Mouse (Mus musculus) spleen, postnatal 10 days (tissue): ENCODE data around the gene Cnpy2.

Experiments
- DNase-seq, 2 experiments: peaks; one replicate each; pipeline ENCODE4 v3.0.0; 2021 to 2022; ENCODE audit warnings: low spot score in 2 of 2

Cnpy2 gene

DNA sequence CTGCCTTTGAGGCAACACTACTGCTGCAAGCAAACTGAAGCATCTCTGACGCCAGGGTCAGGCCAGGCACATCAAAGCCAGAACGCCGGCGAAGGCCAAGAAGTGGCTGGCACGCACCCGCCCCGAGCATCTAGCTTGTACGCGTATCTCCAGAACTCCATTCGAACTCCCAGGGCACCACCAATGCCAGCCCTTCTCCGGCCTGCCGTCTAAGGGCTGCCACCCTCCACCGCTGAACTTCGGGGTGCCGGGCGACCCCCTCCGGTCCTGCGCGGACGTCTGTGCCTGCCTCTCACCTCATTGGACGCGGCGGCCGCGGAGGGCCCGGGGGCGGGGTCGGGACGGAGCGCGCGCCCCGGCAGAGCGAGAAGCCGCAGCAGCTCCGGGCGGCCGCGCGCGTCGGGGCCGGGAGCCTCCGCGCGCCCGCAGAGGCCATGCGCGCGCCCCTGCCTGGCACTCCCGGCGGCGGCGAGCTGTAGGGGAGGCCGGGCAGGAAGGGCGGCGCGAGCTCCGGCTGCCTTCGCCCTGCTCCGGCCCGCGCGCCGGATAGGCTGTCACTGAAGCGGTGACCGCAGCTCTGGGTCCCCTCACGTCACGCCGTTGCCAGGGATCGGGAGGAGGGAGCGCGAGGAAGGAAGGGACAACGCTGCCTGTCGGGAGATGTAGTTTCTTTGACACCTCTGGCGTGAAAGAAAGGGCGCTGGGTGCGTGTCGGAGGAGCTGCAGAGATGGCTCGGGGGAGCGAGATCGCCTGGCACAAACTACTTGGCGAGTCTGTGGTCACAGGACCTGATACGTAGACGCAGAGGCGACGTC is 46.4 kb downstream of the Cnpy2 start, which contains the start of gene Coq10a:
TSS of gene Coq10a (minus strand) at position 596 of the 816 bp plus-strand sequence.
- peak; percentile 86 to 89 for DNase-seq

DNA sequence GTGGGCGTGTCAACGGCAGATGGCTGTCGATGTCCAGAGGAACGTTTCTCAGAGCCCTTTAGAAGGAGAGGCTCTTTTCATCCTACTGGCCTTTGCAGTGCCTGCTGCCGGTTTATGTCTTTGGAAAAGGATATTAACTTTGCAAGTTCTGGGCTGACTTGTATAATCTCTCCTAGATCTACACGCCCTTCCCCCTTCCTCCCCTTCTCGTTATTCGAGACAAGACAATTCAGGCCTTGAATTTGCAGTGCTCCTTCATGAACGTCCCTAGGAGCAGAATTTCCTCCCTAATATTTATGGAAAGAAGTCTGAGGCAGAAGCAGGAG is 46.9 kb downstream of the Cnpy2 start:
- no peak for DNase-seq

DNA sequence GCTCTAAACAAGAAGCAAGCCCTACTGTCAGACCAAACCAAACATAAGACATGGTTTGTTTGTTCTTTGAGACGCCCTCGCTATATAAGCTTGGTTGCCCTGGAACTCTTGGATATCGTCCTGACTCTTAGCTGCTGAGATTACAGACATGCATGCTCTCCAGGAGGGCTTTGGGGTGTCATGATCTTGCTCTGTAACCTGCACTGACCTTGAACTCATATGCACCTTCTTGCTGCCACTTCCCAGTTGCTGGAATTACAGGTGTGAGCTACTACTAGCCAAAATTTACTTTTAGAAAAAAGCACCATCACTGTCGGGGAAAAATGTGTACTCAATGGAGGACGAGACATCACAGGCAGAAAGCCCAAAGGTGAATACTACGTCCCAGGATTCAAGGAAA is 47.3 kb downstream of the Cnpy2 start:
- no peak for DNase-seq

- no peak for DNase-seq
Observed at GRCm38 (mm10) chr10:128370021-128370420, 47.8 kb downstream of the Cnpy2 start.

- no peak for DNase-seq
Observed at GRCm38 (mm10) chr10:128370601-128371000, 48.3 kb downstream of the Cnpy2 start.

DNA sequence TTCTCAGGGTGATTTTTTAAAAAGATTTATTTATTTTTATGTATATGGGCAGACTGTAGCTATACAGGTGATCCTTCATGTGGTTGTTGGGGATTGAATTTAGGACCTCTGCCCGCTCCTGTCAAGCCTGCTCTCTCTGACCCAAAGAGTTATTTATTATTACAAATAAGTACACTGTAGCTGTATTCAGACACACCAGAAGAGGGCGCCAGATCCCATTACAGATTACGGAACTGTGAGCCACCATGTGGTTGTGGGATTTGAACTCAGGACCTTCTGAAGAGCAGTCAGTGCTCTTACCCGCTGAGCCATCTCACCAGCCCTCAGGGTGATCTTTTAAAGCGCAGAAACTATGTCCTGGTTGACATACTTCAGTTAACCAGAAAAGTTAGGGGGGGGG is 49.9 kb downstream of the Cnpy2 start:
- no peak for DNase-seq

DNA sequence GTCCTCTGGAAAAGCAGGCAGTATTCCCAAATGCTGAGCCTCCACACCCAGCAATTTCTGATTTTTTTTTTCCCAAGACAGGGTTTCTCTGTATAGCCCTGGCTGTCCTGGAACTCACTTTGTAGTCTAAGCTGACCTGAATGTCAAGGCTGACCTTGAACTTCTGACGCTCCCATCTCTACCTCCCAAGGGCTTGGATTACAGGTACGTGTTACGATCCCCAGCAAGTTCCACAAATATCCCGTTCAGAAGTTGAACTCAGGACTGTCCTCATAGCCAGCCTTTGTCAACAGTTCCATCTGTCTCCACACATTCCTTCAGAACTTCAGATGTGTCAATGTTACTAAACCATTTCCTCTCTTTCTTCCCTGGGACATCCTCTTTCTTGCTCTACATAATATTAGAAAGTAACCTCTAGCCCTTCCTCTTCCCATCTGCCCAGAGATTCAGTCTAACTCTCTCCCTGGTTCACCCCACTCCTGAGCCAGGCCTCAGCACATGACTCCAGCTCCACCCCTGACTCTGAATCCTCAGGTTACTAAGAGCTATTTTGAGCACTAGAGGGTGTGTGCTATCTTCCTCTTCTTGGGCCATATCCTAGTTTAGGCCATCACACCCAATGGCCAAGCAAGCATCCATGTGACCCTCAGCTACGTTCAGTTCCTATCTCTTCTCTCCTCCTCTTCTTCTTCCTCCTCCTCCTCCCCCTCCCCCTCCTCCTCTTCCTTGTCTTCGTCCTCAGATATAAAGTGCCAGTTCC is 50.9 kb downstream of the Cnpy2 start:
- no peak for DNase-seq

- DNase-seq = no peak
Observed at GRCm38 (mm10) chr10:128374393-128374792, 52.1 kb downstream of the Cnpy2 start.

DNA sequence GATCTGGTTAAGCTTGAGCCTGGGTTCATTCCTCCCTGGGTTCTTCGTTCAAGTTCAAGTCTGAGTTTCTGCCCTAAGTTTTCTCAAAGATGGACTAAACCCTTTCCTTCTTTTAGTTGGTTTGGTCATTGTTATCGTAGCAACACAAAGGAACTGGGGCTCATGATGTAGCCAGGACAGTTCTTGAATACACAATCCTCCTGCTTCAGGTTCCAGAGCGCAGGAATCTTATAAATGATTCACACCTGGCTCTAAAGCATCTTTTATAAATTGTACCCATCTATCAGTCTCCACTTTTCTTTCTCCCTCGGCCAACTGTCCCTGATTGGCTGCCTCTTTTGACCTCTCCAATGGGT is 53.8 kb downstream of the Cnpy2 start:
- DNase-seq = no peak

DNA sequence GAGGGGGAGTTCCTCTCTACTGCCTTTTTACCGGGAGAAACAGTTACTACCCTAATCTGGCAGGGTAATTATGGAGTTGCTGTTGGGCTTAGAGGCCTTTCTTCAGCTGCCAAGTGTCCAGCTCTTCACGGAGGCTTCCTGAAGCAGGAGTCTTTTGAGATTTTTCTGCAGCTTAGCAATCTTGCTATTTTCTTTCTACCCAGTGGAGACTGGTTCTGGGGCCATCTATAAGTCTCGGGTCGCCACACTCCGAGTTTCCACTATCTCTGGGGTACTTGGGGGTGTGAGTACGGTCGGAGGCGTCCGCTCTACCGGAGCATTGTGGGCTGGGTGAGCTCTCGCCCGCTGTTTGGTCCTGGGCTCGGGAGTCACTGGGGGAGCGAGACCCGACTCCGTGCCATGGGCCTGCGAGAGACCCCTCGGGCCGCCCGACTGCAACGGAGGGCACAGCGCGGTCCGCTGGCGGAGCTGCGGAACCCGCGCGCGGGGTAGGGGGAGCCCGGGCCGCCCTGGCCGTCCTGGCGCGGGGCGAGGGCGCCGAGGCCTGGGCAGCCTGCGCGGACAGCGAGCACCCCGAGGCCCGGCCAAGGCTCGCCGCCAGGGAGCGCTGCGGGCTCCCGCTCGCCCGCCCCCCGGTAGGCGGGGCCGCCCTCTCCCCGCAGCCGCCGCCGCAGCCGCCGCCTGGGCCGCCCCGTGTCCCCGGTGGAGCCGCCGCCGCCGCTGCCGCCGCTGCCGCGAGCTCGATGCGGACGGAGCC is 54.4 kb downstream of the Cnpy2 start, which contains the start of gene Ankrd52:
TSS of gene Ankrd52 (plus strand) at position 661 of the 757 bp plus-strand sequence.
- peak; percentile 91 to 93 for DNase-seq
